Mouse (Mus musculus): ENCODE data around the gene Stat2. TPM values are rescaled to one million over a fixed set of nuclear protein-coding genes. Genes with fewer than 3 reads are reported as not detected.
"Not testable (repeated sequence)": the region's sequence is repeated elsewhere in the genome, so short reads cannot be mapped to it uniquely, and the experiment has no call there.

Gene Stat2
- polyA plus RNA-seq, 1 experiment from 2014 or later, result 29.5 TPM

GRCm38 (mm10) chr10:128255925-128256324 lies 14.4 kb upstream of the Stat2 start:
- ChIA-PET POLR2A (interaction anchor here (2.1 to 2.2 kb wide), 2 partner anchors 14 to 23 kb away, joined by 6 to 8 read pairs; partner anchors contain the start of gene Stat2), CTCF (interaction anchor here (1.5 to 2.1 kb wide), 3 partner anchors 14 to 23 kb away, joined by 3 to 8 read pairs (median 8); partner anchors contain the start of genes Stat2 and Timeless)
- peak; percentile 52 for ATAC-seq
- no peaks in the 10 kb centered on the region for H3K27me3 ChIP-seq
- no peak for TF ChIP-seq CTCF (IDR thresholded peaks at IDR 0.05)
- peak; percentile 42 for DNase-seq (ENCODE audit: low read depth, low spot score)
- in situ Hi-C loops (cut with MboI; ENCODE audit: low pct_unique_long_range_greater_than_20kb), result no loop called here

- ChIA-PET CTCF (interaction anchor here (0.8 to 2.1 kb wide), 4 partner anchors 14 to 27 kb away, joined by 3 to 8 read pairs (median 6); partner anchors contain the start of genes Stat2 and Timeless), POLR2A (interaction anchor here (2.1 to 2.2 kb wide), 2 partner anchors 13 to 23 kb away, joined by 6 to 8 read pairs; partner anchors contain the start of gene Stat2)
- DNase-seq (ENCODE audit: low read depth, low spot score), result peak; percentile 71
- no peak for TF ChIP-seq CTCF (IDR thresholded peaks at IDR 0.05)
- in situ Hi-C loops (cut with MboI; ENCODE audit: low pct_unique_long_range_greater_than_20kb), result no loop called here
- peak; percentile 88 for ATAC-seq
- no peaks in the 10 kb centered on the region for H3K27me3 ChIP-seq
Observed at GRCm38 (mm10) chr10:128256328-128256727, 14.0 kb upstream of the Stat2 start.

- ATAC-seq (no peak), DNase-seq (ENCODE audit: low read depth, low spot score) (no peak)
- ChIA-PET POLR2A (interaction anchor here (0.6 kb wide), 1 partner anchor 36 kb away, joined by 7 read pairs; no protein-coding TSS in a partner anchor), CTCF (interaction anchor here (1.3 kb wide), 1 partner anchor 24 kb away, joined by 3 read pairs; no protein-coding TSS in a partner anchor)
- in situ Hi-C loops (cut with MboI; ENCODE audit: low pct_unique_long_range_greater_than_20kb), result no loop called here
- no peak for TF ChIP-seq CTCF (IDR thresholded peaks at IDR 0.05)
- H3K27me3 ChIP-seq, result no peaks in the 10 kb centered on the region
Observed at GRCm38 (mm10) chr10:128258953-128259352, 11.4 kb upstream of the Stat2 start.

- no peak for TF ChIP-seq CTCF (IDR thresholded peaks at IDR 0.05)
- POLR2A ChIA-PET, result no interaction called here
- DNase-seq (ENCODE audit: low read depth, low spot score) (no peak), ATAC-seq (no peak)
- no peaks in the 10 kb centered on the region for H3K27me3 ChIP-seq
- CTCF ChIA-PET, result interaction anchor here (1.2 to 1.3 kb wide), 2 partner anchors 10 to 23 kb away, joined by 3 read pairs; partner anchors contain the start of gene Stat2
- in situ Hi-C loops (cut with MboI; ENCODE audit: low pct_unique_long_range_greater_than_20kb), result no loop called here
Observed at GRCm38 (mm10) chr10:128259946-128260345, 10.4 kb upstream of the Stat2 start.

GRCm38 (mm10) chr10:128260376-128260775 lies 10.0 kb upstream of the Stat2 start:
- POLR2A ChIA-PET; ATAC-seq; in situ Hi-C loops (cut with MboI; ENCODE audit: low pct_unique_long_range_greater_than_20kb); DNase-seq (ENCODE audit: low read depth, low spot score); H3K27me3 ChIP-seq: not testable (repeated sequence)
- CTCF ChIA-PET, result interaction anchor here (1.2 kb wide), 1 partner anchor 10 kb away, joined by 3 read pairs; the partner anchor contains the start of gene Stat2

- no peak for DNase-seq (ENCODE audit: low read depth, low spot score)
- ChIA-PET POLR2A (no interaction called here), CTCF (no interaction called here)
- no peak for ATAC-seq
- in situ Hi-C loops (cut with MboI; ENCODE audit: low pct_unique_long_range_greater_than_20kb), result no loop called here
- H3K27me3 ChIP-seq, result no peaks in the 10 kb centered on the region
- TF ChIP-seq CTCF (IDR thresholded peaks at IDR 0.05), result no peak
Observed at GRCm38 (mm10) chr10:128262300-128262699, 8.1 kb upstream of the Stat2 start.

- no peaks in the 10 kb centered on the region for H3K27me3 ChIP-seq
- no peak for TF ChIP-seq CTCF (IDR thresholded peaks at IDR 0.05)
- CTCF ChIA-PET, result no interaction called here
- POLR2A ChIA-PET, result no interaction called here
- in situ Hi-C loops (cut with MboI; ENCODE audit: low pct_unique_long_range_greater_than_20kb), result no loop called here
- DNase-seq (ENCODE audit: low read depth, low spot score), result no peak
- ATAC-seq, result no peak
Observed at GRCm38 (mm10) chr10:128263393-128264310, 6.7 kb upstream of the Stat2 start.

GRCm38 (mm10) chr10:128268371-128268770 lies 2.0 kb upstream of the Stat2 start, which contains the start of gene Apof:
TSS of gene Apof (plus strand) at chr10:128268671.
- DNase-seq (ENCODE audit: low read depth, low spot score) (no peak), ATAC-seq (no peak)
- ChIA-PET CTCF (interaction anchor here (1.2 to 1.6 kb wide), 2 partner anchors 35 to 77 kb away, joined by 3 to 4 read pairs; no protein-coding TSS in a partner anchor), POLR2A (interaction anchor here (2.3 kb wide), 1 partner anchor 12 kb away, joined by 8 read pairs; no protein-coding TSS in a partner anchor)
- in situ Hi-C loops (cut with MboI; ENCODE audit: low pct_unique_long_range_greater_than_20kb), result no loop called here
- no peak for TF ChIP-seq CTCF (IDR thresholded peaks at IDR 0.05)
- H3K27me3 ChIP-seq, result no peaks in the 10 kb centered on the region

- no peaks in the 10 kb centered on the region for H3K27me3 ChIP-seq
- POLR2A ChIA-PET, result interaction anchor here (2.3 kb wide), 1 partner anchor 13 kb away, joined by 8 read pairs; no protein-coding TSS in a partner anchor
- no peak for TF ChIP-seq CTCF (IDR thresholded peaks at IDR 0.05)
- no peak for DNase-seq (ENCODE audit: low read depth, low spot score)
- CTCF ChIA-PET, result interaction anchor here (1.0 to 2.1 kb wide), 7 partner anchors 9 to 76 kb away, joined by 3 to 8 read pairs (median 6); no protein-coding TSS in a partner anchor
- no peak for ATAC-seq
- in situ Hi-C loops (cut with MboI; ENCODE audit: low pct_unique_long_range_greater_than_20kb), result no loop called here
Observed at GRCm38 (mm10) chr10:128269206-128269910, 1.0 kb upstream of the Stat2 start.

GRCm38 (mm10) chr10:128270866-128271265 lies 507 bp downstream of the Stat2 start:
- ChIA-PET CTCF (interaction anchor here (1.0 to 2.1 kb wide), 7 partner anchors 10 to 41 kb away, joined by 3 to 8 read pairs (median 6); no protein-coding TSS in a partner anchor), POLR2A (interaction anchor here (2.3 kb wide), 2 partner anchors 13 to 15 kb away, joined by 8 to 10 read pairs; no protein-coding TSS in a partner anchor)
- in situ Hi-C loops (cut with MboI; ENCODE audit: low pct_unique_long_range_greater_than_20kb), result no loop called here
- ATAC-seq (no peak), DNase-seq (ENCODE audit: low read depth, low spot score) (no peak)
- no peaks in the 10 kb centered on the region for H3K27me3 ChIP-seq
- no peak for TF ChIP-seq CTCF (IDR thresholded peaks at IDR 0.05)
